Mouse (Mus musculus): Measurements from ENCODE around the gene Arcn1.

DNA sequence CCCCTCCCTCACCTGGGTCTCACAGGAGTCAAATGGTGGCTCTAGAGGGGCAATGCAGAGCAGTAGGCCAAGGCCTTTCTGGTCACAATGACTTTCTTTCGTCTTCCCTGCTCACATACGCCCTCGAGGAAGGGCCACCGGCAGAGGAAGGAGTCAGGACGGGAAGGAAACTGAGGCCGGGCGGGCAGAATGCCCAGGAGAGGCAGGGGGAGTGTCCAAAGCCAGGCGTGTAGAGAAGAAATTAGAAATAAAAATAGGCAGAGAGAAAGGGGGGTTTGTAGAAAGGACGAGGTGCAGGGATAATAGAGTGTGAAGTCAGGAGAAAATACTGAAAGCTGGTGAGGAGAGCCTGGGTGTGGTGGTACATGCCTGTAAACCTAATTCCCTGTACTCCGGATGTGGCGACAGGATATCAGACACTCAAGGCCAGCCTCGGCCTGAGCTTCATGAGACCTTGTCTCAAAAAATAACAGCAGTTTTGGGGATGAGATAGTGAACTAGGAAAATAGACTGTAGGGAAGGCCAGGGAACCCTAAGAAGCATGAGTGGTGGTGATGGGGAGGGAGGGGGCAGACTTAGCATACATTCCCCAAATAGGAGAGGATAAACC is 34.6 kb downstream of the Arcn1 start:
- TF ChIP-seq CTCF (IDR thresholded peaks at IDR 0.05): no peak
- no peak for TF ChIP-seq EP300 (IDR thresholded peaks at IDR 0.05)
